Mouse (Mus musculus) bone marrow, adult 2 months (tissue): ENCODE data around the gene Tnp2. TPM values are rescaled to one million over a fixed set of nuclear protein-coding genes. Genes with fewer than 3 reads are reported as not detected.

Experiments used
- H3K27ac ChIP-seq: fragments of 200-500 bp; 2 replicates; pipeline ENCODE4 v1.5.1; 2012; ENCODE audit warnings: low read depth, mild to moderate bottlenecking, control low read depth, inconsistent platforms, low read length; ENCODE audit not compliant: control insufficient read depth, poor library complexity, insufficient read depth
- H3K4me1 ChIP-seq: fragments of 200-500 bp; 2 replicates; pipeline ENCODE4 v1.6.1; 2011; ENCODE audit warnings: low read length; ENCODE audit not compliant: control insufficient read depth, insufficient read depth
- H3K4me3 ChIP-seq: fragments of 200-500 bp; replicated peaks from 2 replicates; pipeline ENCODE3; 2011; ENCODE audit warnings: mild to moderate bottlenecking, low read depth, low read length, control low read depth; ENCODE audit not compliant: control insufficient read depth
- CTCF ChIP-seq: fragments of 200-500 bp; IDR thresholded peaks from 2 replicates; pipeline ENCODE4 v1.5.1; 2011; ENCODE audit warnings: low read length, control low read depth; ENCODE audit not compliant: control insufficient read depth, insufficient read depth
- POLR2A ChIP-seq: fragments of 200-500 bp; IDR thresholded peaks from 2 replicates; pipeline ENCODE4 v1.6.1; 2011; ENCODE audit warnings: low read depth, mild to moderate bottlenecking, control low read depth, low read length, borderline replicate concordance; ENCODE audit not compliant: control insufficient read depth
- WGBS: fragments of 180-500 bp; shearing (Covaris S2); methylation state at CpG from one replicate; pipeline ENCODE4 v1.1.7; 2018; 5-methylcytosine and 5-hydroxymethylcytosine counted together
- polyA plus RNA-seq: library from polyadenylated mRNA; stranded (reverse); fragments of >200 nt; gene quantifications from 2 replicates; pipeline ENCODE4 v1.2.4, GENCODE M21; 2011; ENCODE audit warnings: low replicate concordance; ENCODE audit not compliant: missing spikeins, insufficient read depth, insufficient read length

Gene Tnp2
- polyA plus RNA-seq, 1 experiment = not detected

DNA sequence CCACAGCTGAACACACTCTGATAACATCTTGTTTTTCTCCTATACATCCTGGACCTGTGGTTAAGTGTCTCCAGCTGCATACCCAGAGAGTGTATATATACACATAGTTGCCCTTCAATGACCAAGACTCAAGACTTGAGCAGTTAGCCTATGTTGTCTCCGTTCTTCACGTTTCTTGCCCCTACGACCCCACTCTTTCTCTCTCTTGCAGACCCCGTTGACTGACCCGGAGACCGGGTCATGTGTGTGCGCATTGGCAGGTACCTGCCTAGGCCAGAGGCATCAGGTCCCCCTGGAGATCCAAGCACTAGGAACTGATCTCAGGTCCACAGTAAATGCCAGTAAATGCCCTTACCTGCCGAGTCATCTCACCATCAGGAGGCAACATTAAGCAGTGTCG is 38.8 kb upstream of the Tnp2 start:
- TF ChIP-seq CTCF (no peak), POLR2A (no peak)
- no peak overlapping the region for H3K4me3 ChIP-seq

DNA sequence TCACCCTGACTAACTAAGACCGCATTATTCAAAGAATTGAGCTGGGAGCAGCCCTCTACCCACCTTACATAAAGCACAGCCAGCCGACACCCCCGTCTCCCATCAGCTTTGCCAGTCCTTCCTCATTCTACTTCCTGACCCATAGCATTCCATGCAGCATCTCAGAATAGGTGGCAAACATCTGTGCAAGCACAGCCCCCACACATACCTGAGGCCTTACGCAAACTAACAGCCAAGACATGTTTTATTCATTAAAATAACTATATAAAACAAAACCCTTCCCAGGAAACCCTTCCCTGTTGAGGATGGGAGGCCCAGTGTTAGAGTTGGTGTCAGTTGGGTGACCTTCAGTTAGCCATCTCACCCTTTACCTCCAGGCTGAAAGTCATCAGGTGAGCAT is 37.4 kb upstream of the Tnp2 start:
- H3K4me3 ChIP-seq = no peak overlapping the region
- H3K4me1 ChIP-seq = peaks cover 6% of the 10 kb centered on the region; the same call in 1 of the 2 replicates
- no peak overlapping the region for H3K27ac ChIP-seq
- WGBS = 80% methylated on average over 4 of the region's 4 CpGs
- TF ChIP-seq POLR2A (no peak), CTCF (no peak)

More for the DNA sequence above, 38.8 kb upstream of the Tnp2 start:
- Histone ChIP-seq H3K27ac (peak overlapping the region; percentile 76; the same call in 1 of the 2 replicates), H3K4me1 (peaks cover 7% of the 10 kb centered on the region; the same call in 1 of the 2 replicates)
- 80% methylated on average over 9 of the region's 9 CpGs for WGBS

DNA sequence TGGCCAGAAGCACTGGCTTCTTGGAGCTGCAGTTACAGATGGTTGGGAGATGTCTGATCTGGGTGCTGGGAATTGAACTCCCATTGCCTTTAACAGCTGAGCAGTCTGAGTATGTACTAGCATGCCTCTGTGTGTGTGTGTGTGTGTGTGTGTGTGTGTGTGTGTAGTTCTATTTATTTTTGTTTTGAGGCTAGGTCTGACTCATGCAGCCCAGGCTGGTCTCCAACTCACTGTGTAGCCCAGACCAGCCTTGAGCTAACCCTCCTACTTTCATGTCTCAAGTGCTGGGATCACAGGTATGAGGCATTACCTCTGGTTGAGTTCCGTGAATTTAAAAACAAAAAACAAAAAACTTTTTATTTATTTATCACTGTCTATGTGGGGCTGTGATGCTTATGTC is 36.1 kb upstream of the Tnp2 start:
- 89% methylated on average over 1 of the region's 1 CpGs for WGBS
- Histone ChIP-seq H3K4me1 (peaks cover 4% of the 10 kb centered on the region; the same call in 1 of the 2 replicates), H3K27ac (no peak overlapping the region), H3K4me3 (no peak overlapping the region)
- TF ChIP-seq POLR2A = no peak
- no peak for TF ChIP-seq CTCF

DNA sequence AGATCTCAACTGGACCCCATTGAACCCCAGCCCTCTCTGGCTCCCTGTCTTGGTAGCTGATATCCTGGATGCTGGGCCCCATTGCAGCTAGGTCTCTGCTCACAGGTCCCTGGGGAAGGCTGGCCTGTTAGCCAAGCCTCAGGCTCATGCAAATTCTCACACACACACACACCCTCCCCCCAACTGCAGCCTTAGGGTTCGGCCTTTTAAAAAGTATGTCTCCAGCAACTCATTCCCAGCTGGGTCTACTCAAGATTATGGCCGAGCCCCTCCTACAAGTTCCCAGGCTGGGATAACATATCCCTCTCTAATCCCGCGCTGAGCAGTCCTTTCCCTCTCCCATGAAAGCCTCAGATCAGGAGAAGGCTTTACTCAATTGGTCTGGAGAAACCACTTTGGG is 32.9 kb upstream of the Tnp2 start:
- Histone ChIP-seq H3K4me3 (no peak overlapping the region), H3K4me1 (peaks cover 2% of the 10 kb centered on the region; the same call in 1 of the 2 replicates), H3K27ac (no peak overlapping the region)
- WGBS = 87% methylated on average over 4 of the region's 4 CpGs
- no peak for TF ChIP-seq CTCF
- TF ChIP-seq POLR2A = no peak

DNA sequence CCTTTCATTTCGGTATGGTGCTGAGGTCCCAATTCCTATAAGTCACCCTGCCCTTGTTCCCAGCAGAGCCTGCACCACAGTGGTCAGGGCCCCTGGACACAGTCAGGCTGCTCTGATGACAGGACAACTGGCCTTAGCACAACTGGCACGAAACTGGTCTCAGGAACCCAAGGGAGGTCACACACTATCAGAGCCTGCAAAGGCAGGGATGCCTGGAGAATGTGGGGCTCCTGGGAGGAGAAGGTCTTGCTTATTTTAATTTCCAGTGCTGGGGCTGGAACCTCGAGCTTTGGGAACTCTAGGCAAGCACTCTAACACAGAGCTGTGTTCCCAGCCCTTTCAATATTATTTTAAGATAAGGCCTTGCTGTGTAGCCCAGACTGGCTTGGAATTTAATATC is 31.5 kb upstream of the Tnp2 start:
- 80% methylated on average over 3 of the region's 3 CpGs for WGBS

DNA sequence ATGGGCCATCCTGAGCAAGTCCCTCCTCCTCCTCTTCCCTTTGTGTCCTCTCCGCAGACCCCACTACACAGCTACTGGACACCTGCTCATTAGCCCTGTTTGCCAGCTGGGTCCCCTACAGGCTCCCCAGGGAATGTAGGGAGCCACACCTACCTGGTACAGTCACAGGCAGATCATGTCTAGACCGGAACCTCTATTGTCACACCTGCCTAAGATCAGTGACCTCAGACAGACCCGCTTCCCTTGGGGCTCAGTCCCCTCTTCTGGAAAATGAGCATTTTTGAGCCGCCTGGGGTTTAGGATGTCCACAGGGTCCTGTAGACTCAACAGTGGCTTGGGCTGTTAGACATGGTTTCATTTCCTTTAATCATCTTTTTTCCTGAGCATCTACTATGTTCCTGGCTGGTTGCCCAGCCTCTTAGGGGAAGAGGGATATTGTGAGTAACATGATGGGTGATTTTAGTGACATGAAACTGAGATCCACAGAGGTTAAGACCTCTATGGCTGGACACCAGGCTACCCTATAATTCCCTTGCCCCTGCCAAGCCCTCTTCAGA is 30.2 kb upstream of the Tnp2 start:
- H3K4me3 ChIP-seq = no peak overlapping the region
- H3K4me1 ChIP-seq = peaks cover 3% of the 10 kb centered on the region; the same call in 1 of the 2 replicates
- TF ChIP-seq CTCF = no peak
- no peak for TF ChIP-seq POLR2A
- H3K27ac ChIP-seq = no peak overlapping the region; the same call in none of the 2 replicates
- WGBS = 58% methylated on average over 4 of the region's 4 CpGs

More for the DNA sequence above, 31.5 kb upstream of the Tnp2 start:
- no peak overlapping the region for H3K4me3 ChIP-seq
- TF ChIP-seq CTCF (no peak), POLR2A (no peak)
- peaks cover 2% of the 10 kb centered on the region; the same call in 1 of the 2 replicates for H3K4me1 ChIP-seq
- H3K27ac ChIP-seq = no peak overlapping the region

DNA sequence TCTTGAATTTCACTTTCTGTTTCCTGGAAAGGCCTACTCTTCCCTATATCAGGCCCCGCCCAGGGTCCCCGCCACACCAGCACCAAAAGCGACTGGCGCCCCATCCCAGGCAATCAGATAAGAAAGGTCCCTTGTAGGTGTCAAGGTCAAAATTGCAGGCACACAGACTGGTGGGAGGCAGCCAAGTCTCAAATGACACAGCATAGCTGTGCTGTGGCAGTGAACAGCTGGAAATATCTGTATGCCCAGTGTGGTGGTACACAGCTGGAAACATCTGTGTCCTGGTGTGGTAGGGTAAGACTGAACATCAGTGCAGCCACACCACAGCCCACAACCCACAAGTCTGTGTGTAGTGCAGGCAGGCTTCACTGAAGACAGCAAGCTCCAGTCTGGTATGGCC is 26.4 kb upstream of the Tnp2 start:
- Histone ChIP-seq H3K4me1 (peaks cover 4% of the 10 kb centered on the region; the same call in 1 of the 2 replicates), H3K27ac (no peak overlapping the region), H3K4me3 (no peak overlapping the region)
- TF ChIP-seq CTCF = no peak
- WGBS = 35% methylated on average over 4 of the region's 4 CpGs

DNA sequence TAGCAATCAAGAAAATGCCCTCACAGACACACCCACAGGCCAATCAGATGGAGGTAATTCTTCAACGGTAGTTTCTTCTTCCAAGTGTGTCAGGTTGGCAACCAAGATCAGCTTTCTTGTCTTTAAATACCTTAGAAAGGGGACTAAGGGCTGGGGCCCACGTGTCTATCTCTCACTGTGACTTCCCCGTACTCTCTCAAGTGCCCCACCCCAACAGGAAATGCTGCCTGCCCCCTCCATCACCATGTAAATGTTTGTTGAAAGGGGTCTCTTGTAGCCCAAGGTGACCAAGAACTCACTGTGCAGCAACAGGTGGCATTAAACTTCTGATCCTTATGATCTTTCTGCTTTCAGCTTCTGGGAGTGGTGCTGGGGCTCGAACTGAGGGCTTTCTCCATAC is 25.3 kb upstream of the Tnp2 start:
- TF ChIP-seq CTCF (no peak), POLR2A (no peak)
- Histone ChIP-seq H3K4me1 (peaks cover 4% of the 10 kb centered on the region; the same call in 1 of the 2 replicates), H3K4me3 (no peak overlapping the region), H3K27ac (no peak overlapping the region)
- 51% methylated on average over 4 of the region's 4 CpGs for WGBS
